ENCODE assay signal across 22 mouse cellular contexts in genomic region chr1:91109302-91109701, GRCm38 (mm10). TPM values are rescaled to one million over a fixed set of nuclear protein-coding genes. Genes with fewer than 3 reads are reported as not detected.
DNase-seq lines count a peak whose midpoint lies in the region; ATAC-seq and TF ChIP-seq lines count a peak whose summit lies in the region.
"Had no signal": no experiment of that assay in that cellular context is flagged by ENCODE, and none has a peak within 500 bp of the region (broad histone marks: within the 10 kb centered on the region; RNA-seq: fewer than 3 reads in every experiment).

No protein-coding gene starts in this region.

- no peaks in the 10 kb centered on the region for H3K9me3 ChIP-seq in heart, embryonic 11.5 days (replicated peaks; ENCODE audit: control insufficient read depth, low read length)
- H3K9me3 ChIP-seq in liver, postnatal 0 days (ENCODE audit: low read length) = no peaks in the 10 kb centered on the region
- no peaks in the 10 kb centered on the region for H3K9me3 ChIP-seq in stomach, embryonic 16.5 days (replicated peaks; ENCODE audit: control insufficient read depth, low read length)
- H3K9me3 ChIP-seq: embryonic facial prominence, embryonic 10.5 days; hindbrain, embryonic 13.5 days; limb, embryonic 10.5 days; midbrain, embryonic 15.5 days had no signal

- H3K4me1 ChIP-seq in heart, embryonic 11.5 days (ENCODE audit: control insufficient read depth, insufficient read depth, low read length) = peaks cover 31% of the 10 kb centered on the region
- H3K4me1 ChIP-seq in liver, postnatal 0 days (ENCODE audit: insufficient read depth) = no peaks in the 10 kb centered on the region
- no peaks in the 10 kb centered on the region for H3K4me1 ChIP-seq in stomach, embryonic 16.5 days (ENCODE audit: control insufficient read depth, insufficient read depth, low read length)
- H3K4me1 ChIP-seq: hindbrain, embryonic 13.5 days; midbrain, embryonic 15.5 days had no signal

- H3K27me3 ChIP-seq in heart, embryonic 11.5 days (ENCODE audit: control insufficient read depth, insufficient read depth, low read length) = no peaks in the 10 kb centered on the region
- H3K27me3 ChIP-seq in liver, postnatal 0 days (ENCODE audit: insufficient read depth, low read length) = no peaks in the 10 kb centered on the region
- no peaks in the 10 kb centered on the region for H3K27me3 ChIP-seq in stomach, embryonic 16.5 days (ENCODE audit: control insufficient read depth, insufficient read depth, low read length)
- H3K27me3 ChIP-seq: hindbrain, embryonic 13.5 days; midbrain, embryonic 15.5 days had no signal

- no peak for TF ChIP-seq CTCF in liver, postnatal 0 days (IDR thresholded peaks at IDR 0.05; ENCODE audit: low read depth)

- H3K36me3 ChIP-seq in heart, embryonic 11.5 days (ENCODE audit: control insufficient read depth, insufficient read depth, low read length) = peaks cover 21% of the 10 kb centered on the region
- H3K36me3 ChIP-seq in liver, postnatal 0 days (replicated peaks; ENCODE audit: insufficient read depth, low read length) = peaks cover 65% of the 10 kb centered on the region
- peaks cover 3% of the 10 kb centered on the region for H3K36me3 ChIP-seq in stomach, embryonic 16.5 days (ENCODE audit: control insufficient read depth, insufficient read depth, low read length)

- no peak overlapping the region; the same call in 1 of the 2 replicates for H3K9ac ChIP-seq in heart, embryonic 11.5 days (ENCODE audit: low read depth, low read length)
- no peak overlapping the region for H3K9ac ChIP-seq in liver, postnatal 0 days (replicated peaks)
- no peak overlapping the region for H3K9ac ChIP-seq in stomach, embryonic 16.5 days (ENCODE audit: low read length)
- H3K9ac ChIP-seq: hindbrain, embryonic 13.5 days; midbrain, embryonic 15.5 days had no signal

- peak; percentile 44; the same call in 1 of the 2 replicates for ATAC-seq in heart, embryonic 11.5 days (replicated peaks; ENCODE audit: insufficient number of reproducible peaks, low FRiP score, low TSS enrichment)
- ATAC-seq in liver, postnatal 0 days = peak; percentile 17; the same call in 1 of the 2 replicates
- ATAC-seq in stomach, embryonic 16.5 days (ENCODE audit: insufficient read depth, low FRiP score) = peak; percentile 47; the same call in 1 of the 2 replicates
- ATAC-seq: inflammation-experienced regulatory T-cells, adult 6 months; midbrain, embryonic 15.5 days had no signal

- peak overlapping the region; percentile 60 for H3K27ac ChIP-seq in heart, embryonic 11.5 days (ENCODE audit: low read depth, low read length)
- H3K27ac ChIP-seq in liver, postnatal 0 days (ENCODE audit: low read depth) = no peak overlapping the region
- H3K27ac ChIP-seq in stomach, embryonic 16.5 days (ENCODE audit: low read length) = no peak overlapping the region
- H3K27ac ChIP-seq: embryonic facial prominence, embryonic 10.5 days; hindbrain, embryonic 13.5 days; limb, embryonic 10.5 days; midbrain, embryonic 15.5 days had no signal

- WGBS in heart, embryonic 11.5 days (ENCODE audit: insufficient replicate concordance) = 14% methylated on average over 4 of the region's 4 CpGs
- WGBS in liver, postnatal 0 days (ENCODE audit: insufficient replicate concordance) = 53% methylated on average over 4 of the region's 4 CpGs
- 24% methylated on average over 4 of the region's 4 CpGs for WGBS in stomach, embryonic 16.5 days

- no peak overlapping the region for H3K4me3 ChIP-seq in heart, embryonic 11.5 days (ENCODE audit: low read depth, low read length)
- no peak overlapping the region for H3K4me3 ChIP-seq in liver, postnatal 0 days (ENCODE audit: low read depth, low read length)
- no peak overlapping the region for H3K4me3 ChIP-seq in stomach, embryonic 16.5 days (replicated peaks; ENCODE audit: low read length)
- H3K4me3 ChIP-seq: embryonic facial prominence, embryonic 10.5 days; hindbrain, embryonic 13.5 days; limb, embryonic 10.5 days; midbrain, embryonic 15.5 days; myocyte had no signal

- DNase-seq in heart, postnatal 4 days = no peak
- no peak for DNase-seq in liver, postnatal 0 days
- no peak for DNase-seq in liver
- DNase-seq in adrenal gland, postnatal 14 days = peak; percentile 39
- DNase-seq in testis, postnatal 10 days (ENCODE audit: low spot score) = no peak
- DNase-seq: cerebellum, adult 8-10 months; kidney, adult 9 months; kidney, postnatal 36 days; lung, postnatal 10 days; thymus, adult 2 months had no signal

- TF ChIP-seq EP300 in liver, postnatal 0 days (IDR thresholded peaks at IDR 0.05; ENCODE audit: low read depth) = no peak

- H3K4me2 ChIP-seq in heart, embryonic 11.5 days = peak overlapping the region; percentile 22; the same call in 1 of the 2 replicates
- no peak overlapping the region for H3K4me2 ChIP-seq in liver, postnatal 0 days (ENCODE audit: low read depth, low read length)
- H3K4me2 ChIP-seq in stomach, embryonic 16.5 days (ENCODE audit: low read depth, low read length) = no peak overlapping the region
- H3K4me2 ChIP-seq: hindbrain, embryonic 13.5 days; liver, embryonic 11.5 days; midbrain, embryonic 15.5 days had no signal

RNA-seq across cellular contexts. Expression of gene Rbm44, which starts 35.6 kb away (rescaled TPM):
- 1.9 and 2.4 TPM in 2 replicates for polyA plus RNA-seq in heart, embryonic 11.5 days (2014; fragmentation: Nextera tagmentation; extraction: Ambion mirVana)
- 1 to 10 TPM in 1 of 2 experiments, under 1 TPM in 1; 0.88 to 1.1 TPM for total RNA-seq in heart, postnatal 4 days (2021)
- polyA plus RNA-seq in liver, postnatal 0 days (2015; fragmentation: Nextera tagmentation; extraction: Ambion mirVana) = 0.32 and 0.87 TPM in 2 replicates
- total RNA-seq in adrenal gland, postnatal 14 days (2021) = not detected in 2 replicates
- polyA plus RNA-seq in stomach, embryonic 16.5 days (2015; fragmentation: Nextera tagmentation; extraction: Ambion mirVana) = 0.35 and 0.45 TPM in 2 replicates
- total RNA-seq: gastrocnemius, adult 18-20 months; layer of hippocampus, postnatal 10 days; left cerebral cortex, adult 8-10 months had no signal
- polyA plus RNA-seq: myocyte had no signal
